ENCODE assay signal across 20 mouse cellular contexts in the genomic region with DNA sequence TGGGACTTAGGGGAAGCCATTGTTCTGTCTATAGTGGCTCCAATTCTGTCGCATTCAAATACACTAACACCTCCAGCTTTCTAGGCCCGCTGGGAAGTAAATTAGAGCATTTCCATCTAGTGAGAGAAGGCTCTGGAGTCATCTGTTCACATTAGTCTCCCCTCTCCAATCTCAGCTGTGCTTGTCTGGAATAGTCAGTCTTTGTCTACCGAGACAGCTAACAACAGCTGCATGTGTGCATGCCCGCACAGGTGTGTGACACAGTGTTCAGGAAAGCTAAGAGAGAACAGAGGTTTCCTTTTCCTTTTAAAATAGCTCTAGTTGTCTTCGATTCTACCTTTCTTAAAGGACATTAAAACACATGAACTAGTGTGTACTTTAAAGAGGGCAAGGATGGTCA.
"Had no signal": no experiment of that assay in that cellular context is flagged by ENCODE, and none has a peak within 500 bp of the region (broad histone marks: within the 10 kb centered on the region; RNA-seq: fewer than 3 reads in every experiment).

No protein-coding gene starts in this region.

- H3K9ac ChIP-seq: limb, embryonic 15.5 days; liver, embryonic 12.5 days; liver, embryonic 15.5 days; lung, embryonic 15.5 days; midbrain, embryonic 15.5 days had no signal

- H3K9me3 ChIP-seq: limb, embryonic 15.5 days; liver, embryonic 12.5 days; liver, embryonic 15.5 days; lung, embryonic 15.5 days; megakaryocyte, embryonic 14.5 days; midbrain, embryonic 15.5 days had no signal

- H3K4me3 ChIP-seq: limb, embryonic 15.5 days; liver, embryonic 12.5 days; liver, embryonic 15.5 days; lung, embryonic 15.5 days; megakaryocyte, embryonic 14.5 days; midbrain, embryonic 15.5 days had no signal

- DNase-seq: kidney, adult 18-20 months; kidney, adult 9 months; kidney, postnatal 14 days; kidney, postnatal 4 days; lung, adult 18-20 months; lung, postnatal 10 days; lung, postnatal 36 days; right cerebral cortex, postnatal 25 days; thymus, adult 18-20 months; thymus, postnatal 14 days; thymus, postnatal 4 days had no signal

- H3K27me3 ChIP-seq: limb, embryonic 15.5 days; liver, embryonic 12.5 days; liver, embryonic 15.5 days; lung, embryonic 15.5 days; megakaryocyte, embryonic 14.5 days; midbrain, embryonic 15.5 days had no signal

- H3K27ac ChIP-seq: limb, embryonic 15.5 days; liver, embryonic 12.5 days; liver, embryonic 15.5 days; lung, embryonic 15.5 days; midbrain, embryonic 15.5 days had no signal

- H3K4me2 ChIP-seq: limb, embryonic 15.5 days; liver, embryonic 12.5 days; liver, embryonic 15.5 days; lung, embryonic 15.5 days; midbrain, embryonic 11.5 days; midbrain, embryonic 15.5 days had no signal

- ATAC-seq: inflammation-experienced regulatory T-cells, adult 6 months; intestine, embryonic 16.5 days; liver, embryonic 12.5 days; midbrain, embryonic 15.5 days had no signal

- H3K4me1 ChIP-seq: liver, embryonic 12.5 days; liver, embryonic 15.5 days; lung, embryonic 15.5 days; megakaryocyte, embryonic 14.5 days; midbrain, embryonic 15.5 days had no signal

- H3K36me3 ChIP-seq: limb, embryonic 15.5 days; liver, embryonic 12.5 days; liver, embryonic 15.5 days; lung, embryonic 15.5 days; midbrain, embryonic 15.5 days had no signal
